Mouse (Mus musculus) heart, postnatal 25 days (tissue): ENCODE measurements around the gene Prkar1a. TPM values are rescaled to one million over a fixed set of nuclear protein-coding genes. Genes with fewer than 3 reads are reported as not detected.
"Not testable (repeated sequence)": the region's sequence is repeated elsewhere in the genome, so short reads cannot be mapped to it uniquely, and the experiment has no call there.

ENCODE experiments used
- DNase-seq: peaks from one replicate; pipeline ENCODE4 v3.0.0; 2022; ENCODE audit warnings: low spot score
- intact Hi-C: fragments of 180-260 bp; cut with DNase I; formaldehyde crosslinking; loops from one replicate; pipeline ENCODE4 v1.15.1; 2025
- total RNA-seq, 2 experiments: library from RNA; stranded (reverse); gene quantifications; 2 replicates each; pipeline ENCODE4 v1.2.3; 2021

The Prkar1a gene
- total RNA-seq, 2 experiments from 2014 or later, result 330 to 341 TPM

- no peak for DNase-seq
- intact Hi-C loops, result no loop called here
These were observed 13.3 kb upstream of the Prkar1a start for GRCm38 (mm10) chr11:109635871-109636395.

DNA sequence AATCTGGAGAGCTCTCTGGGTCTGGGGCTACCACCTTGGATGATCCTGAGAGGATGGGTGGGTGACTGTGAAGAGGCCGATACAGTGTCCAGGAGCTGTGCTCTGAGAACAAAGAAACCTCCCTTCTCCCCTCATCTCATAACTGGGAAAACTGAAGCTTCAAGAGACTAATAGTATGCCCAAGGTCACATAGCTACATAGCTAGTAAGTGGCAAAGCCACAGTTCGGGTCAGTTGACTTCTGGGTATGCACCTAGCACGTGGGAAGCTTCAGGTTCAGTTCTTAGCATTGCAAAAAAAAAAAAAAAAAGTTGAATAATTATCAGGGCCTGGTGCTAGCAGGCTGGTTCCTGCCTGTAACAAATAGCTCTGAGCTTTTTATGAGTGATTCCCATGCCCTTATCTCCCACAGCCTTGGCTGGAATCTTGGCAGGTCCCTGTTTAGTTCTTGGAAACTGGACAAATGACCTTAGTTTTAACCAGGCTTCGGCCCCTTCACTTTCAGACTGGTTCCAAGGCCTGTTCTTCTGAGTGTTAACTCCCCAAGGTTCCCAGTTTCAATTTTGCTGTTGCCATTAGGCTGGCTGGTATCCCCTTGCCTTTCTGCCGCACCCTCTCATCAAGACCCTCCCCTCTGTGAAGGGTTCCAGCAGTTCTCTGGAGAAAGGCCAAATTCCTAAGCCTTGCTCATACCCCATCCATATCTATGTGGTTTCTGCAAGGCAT is 7.5 kb upstream of the Prkar1a start:
- intact Hi-C loops, result no loop called here

DNA sequence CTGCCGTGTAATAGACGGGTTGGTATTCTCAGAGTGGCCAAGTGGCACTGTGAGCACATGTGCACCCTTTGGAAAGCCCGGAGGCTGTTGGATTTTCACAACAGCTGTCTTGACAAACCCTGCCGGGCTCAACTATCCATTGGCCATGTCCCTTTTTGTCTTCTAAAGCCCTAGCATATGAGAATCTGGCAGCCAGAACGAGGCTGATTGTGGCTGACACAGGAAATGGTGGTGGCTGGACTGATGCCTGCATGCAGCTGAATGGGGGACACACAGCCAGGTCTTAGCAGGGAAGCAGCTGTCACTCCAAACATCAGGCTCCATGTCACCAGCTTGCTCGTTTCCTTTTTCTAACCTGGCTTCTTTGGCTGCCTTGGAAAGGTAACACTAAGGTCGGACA is 695 bp upstream of the Prkar1a start:
- peak; percentile 40 for DNase-seq
- intact Hi-C loops, result no loop called here

More for the DNA sequence above, 7.5 kb upstream of the Prkar1a start:
- peak; percentile 35 for DNase-seq

- intact Hi-C loops, result no loop called here
- peak; percentile 69 for DNase-seq
These were observed 933 bp downstream of the Prkar1a start for GRCm38 (mm10) chr11:109649975-109650701.

GRCm38 (mm10) chr11:109650788-109651565 is 1.8 kb downstream of the Prkar1a start:
- peak; percentile 89 for DNase-seq
- intact Hi-C loops, result no loop called here

DNA sequence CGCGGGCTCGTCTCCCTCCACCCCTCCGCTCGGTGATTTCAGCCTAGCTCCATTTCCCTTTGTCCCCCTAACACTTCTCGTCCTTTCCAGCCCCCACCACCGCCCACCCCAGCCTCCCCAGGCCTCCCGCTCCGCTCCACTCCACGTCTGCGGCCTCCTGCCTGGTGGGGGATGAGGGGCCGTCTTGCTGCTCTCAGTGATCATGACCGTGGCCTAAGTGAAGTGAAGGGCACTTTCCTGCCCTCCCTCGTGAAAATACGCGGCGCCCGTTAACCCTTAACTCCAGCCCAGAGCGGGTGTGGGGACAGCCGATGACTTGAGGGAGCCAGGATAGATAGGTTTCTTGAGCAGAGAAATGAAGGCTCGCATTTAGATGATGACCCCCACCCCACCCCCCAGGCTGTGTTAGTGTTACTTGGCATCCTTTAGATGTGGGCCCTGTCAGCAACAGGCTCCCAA is 2.4 kb downstream of the Prkar1a start:
- intact Hi-C loops, result loop anchor here (2.0 kb wide), 1 partner anchor 17 kb away; no protein-coding TSS in a partner anchor

DNA sequence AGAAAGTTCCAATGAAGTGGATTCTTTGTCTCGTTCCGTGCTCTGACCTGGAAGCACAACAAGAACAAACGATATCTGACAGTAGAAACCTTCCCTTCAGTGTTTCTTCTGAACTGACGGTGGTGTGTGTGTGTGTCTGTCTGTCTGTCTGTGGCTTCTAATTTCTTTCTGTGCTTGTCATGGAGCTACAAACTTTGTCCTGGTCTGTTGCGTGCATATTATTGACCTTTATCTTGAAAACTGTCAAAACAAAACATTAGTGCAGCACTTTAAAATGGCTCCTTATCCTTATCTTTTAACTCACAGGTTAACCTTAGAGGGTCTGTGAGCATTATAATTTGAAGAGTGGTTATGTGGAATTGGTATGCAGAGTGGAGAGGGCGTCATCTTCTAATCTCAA is 3.3 kb downstream of the Prkar1a start:
- intact Hi-C loops, result loop anchor here (2.0 kb wide), 1 partner anchor 16 kb away; no protein-coding TSS in a partner anchor
- DNase-seq, result no peak

More for the DNA sequence above, 2.4 kb downstream of the Prkar1a start:
- DNase-seq, result no peak

GRCm38 (mm10) chr11:109653201-109653600 is 4.0 kb downstream of the Prkar1a start:
- intact Hi-C loops, result loop anchor here (2.0 kb wide), 1 partner anchor 16 kb away; no protein-coding TSS in a partner anchor
- DNase-seq, result no peak

DNA sequence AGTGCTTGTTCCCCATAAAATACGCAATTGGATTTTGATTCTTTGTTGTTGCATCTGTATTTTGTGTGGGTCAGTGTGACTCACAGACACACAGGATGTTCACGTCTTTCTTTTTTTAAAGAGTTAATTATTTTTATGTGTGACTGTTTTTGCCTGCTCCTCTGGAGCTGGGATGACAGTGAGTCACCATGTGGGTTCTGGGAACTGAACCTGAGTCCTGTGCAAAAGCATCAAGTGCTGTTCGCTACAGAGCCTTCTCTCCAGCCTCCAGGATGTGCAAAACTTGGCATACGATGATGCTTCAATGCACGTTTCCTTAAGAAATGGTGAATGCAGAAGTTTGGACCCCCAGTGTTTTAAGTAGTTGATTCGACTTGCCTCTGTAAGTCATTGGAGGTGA is 5.4 kb downstream of the Prkar1a start:
- intact Hi-C loops, result no loop called here
- no peak for DNase-seq

- intact Hi-C loops, result no loop called here
- DNase-seq, result no peak
These were observed 7.0 kb downstream of the Prkar1a start for GRCm38 (mm10) chr11:109656232-109656631.

DNA sequence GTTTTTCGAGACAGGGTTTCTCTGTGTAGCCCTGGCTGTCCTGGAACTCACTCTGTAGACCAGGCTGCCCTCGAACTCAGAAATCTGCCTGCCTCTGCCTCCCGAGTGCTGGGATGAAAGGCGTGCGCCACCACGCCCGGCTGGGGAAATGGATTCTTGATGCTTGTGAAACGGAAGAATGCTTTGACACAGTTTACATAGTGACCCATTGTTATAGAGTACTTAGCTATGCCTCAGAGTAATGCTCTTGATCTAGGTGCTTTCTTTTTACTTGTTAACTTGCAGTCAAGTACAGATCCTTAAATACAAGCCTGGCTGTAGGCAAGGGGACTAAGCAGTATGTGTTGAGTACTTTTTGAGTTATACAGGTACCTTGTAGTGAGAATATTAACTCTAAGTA is 11.3 kb downstream of the Prkar1a start:
- DNase-seq, intact Hi-C loops: not testable (repeated sequence)

DNA sequence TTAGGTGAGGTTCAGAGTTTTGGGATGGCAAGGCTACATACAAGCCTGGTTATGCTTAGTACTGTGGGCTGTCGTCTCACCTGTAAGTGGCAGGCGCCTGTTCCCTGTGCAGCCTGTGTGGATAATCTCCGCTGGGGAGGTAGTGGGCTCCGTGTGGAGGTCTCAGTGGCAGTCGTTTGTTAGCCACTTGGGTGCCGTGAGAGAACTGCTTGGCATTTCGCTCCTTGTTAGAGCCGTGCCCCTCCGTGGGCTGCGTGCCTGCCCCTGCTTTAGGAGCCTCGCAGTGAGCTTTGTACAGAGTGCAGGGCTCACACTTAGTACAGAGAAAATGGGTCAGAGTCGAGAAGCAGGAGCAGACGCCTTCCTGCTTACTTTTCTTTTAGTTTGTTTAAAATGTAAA is 15.1 kb downstream of the Prkar1a start:
- DNase-seq, result no peak
- intact Hi-C loops, result no loop called here

DNA sequence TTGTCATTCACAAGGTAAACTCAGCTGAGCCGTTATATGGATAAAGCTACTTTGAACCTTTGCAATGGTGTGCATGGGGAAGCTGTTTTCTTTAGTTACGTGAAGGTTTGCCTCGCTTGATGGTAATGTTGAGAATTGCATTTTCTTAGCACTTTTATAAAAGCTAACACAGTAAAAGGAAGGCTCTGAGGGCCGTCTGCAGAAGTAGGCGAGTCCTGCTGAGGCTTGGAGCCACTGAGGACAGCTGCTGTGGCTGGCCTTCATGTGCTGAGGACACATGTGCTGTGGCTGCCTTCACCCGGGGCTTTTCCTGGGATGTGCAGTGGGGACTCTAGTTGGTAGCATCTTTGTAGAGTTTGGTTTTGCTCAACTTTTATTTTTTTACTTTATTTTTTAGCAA is 16.2 kb downstream of the Prkar1a start:
- DNase-seq, result no peak
- intact Hi-C loops, result no loop called here

DNA sequence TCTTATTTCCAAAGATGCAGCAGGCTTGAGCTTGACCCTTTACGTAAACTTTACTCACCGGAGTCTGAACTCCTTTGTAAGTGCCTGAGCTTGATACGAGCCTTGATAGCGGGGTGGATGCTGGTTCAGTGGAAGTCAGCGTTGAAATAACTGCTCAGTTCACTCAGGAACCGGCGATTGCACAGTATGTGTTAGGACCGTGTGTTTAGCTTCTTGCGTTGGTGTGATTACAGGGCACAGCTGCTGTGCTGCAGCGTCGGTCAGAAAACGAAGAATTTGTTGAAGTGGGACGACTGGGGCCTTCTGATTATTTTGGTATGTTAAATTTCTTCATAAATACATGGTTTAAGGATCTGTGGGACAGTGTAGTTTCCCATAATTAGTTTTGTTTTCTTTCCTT is 17.2 kb downstream of the Prkar1a start:
- no peak for DNase-seq
- intact Hi-C loops, result no loop called here

DNA sequence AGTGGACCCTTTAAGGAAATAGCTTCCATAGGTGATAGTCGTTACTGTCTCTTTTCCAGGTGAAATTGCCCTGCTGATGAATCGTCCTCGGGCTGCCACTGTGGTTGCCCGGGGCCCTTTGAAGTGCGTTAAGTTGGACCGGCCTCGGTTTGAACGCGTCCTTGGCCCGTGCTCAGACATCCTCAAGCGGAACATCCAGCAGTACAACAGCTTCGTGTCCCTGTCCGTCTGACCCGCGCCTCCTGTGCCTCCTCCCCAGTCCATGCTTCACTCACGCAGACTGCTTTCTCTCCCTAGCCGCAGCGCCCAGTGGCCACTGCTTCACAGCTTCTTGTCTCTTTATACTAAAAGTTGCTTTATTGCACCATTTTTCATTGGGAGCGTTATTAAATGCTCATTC is 18.2 kb downstream of the Prkar1a start:
- intact Hi-C loops, result no loop called here
- DNase-seq, result no peak

DNA sequence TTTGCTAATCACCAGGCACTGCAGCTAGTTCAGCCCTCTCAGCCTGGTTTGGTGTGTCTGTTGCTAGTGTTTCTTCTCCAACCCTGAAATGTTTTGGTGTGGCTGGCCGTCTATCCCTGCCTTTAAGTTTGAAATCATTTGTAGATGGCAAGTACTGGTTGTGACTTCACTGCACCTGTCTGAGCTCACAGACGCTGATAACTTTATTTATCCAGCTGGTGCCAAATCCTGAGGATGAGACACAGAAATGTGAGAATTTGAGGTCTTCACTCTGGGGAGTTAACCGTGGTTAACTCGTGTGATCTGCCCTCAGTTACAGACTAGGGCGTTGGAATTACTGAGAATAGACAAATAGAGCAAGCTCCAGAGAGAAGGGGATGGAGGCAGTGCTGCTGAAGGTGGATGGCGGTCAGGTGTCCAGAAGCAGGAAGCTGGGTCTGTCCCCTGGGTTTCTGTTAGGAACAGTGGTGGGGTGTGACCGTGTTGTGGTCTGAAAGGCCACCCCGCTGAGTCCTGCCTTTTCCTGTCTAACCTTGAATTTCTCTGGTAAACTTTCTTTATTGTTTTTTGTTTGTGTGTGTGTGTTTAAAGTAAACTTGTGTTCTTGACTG is 19.0 kb downstream of the Prkar1a start:
- intact Hi-C loops, result loop anchor here (2.0 kb wide), 1 partner anchor 15 kb away; no protein-coding TSS in a partner anchor
- DNase-seq, result no peak

GRCm38 (mm10) chr11:109669149-109669708 is 20.0 kb downstream of the Prkar1a start:
- intact Hi-C loops, result loop anchor here (2.0 kb wide), 1 partner anchor 16 kb away; no protein-coding TSS in a partner anchor
- no peak for DNase-seq

- DNase-seq, result no peak
- intact Hi-C loops, result loop anchor here (1.0 kb wide), 1 partner anchor 190 kb away; no protein-coding TSS in a partner anchor
These were observed 21.1 kb downstream of the Prkar1a start for GRCm38 (mm10) chr11:109670026-109670916.
